ENCODE assay signal across 9 mouse cellular contexts in genomic region chr4:16254544-16254943, GRCm38 (mm10).
DNase-seq lines count a peak whose midpoint lies in the region; ATAC-seq lines count a peak whose summit lies in the region.
"Had no signal": no experiment of that assay in that cellular context is flagged by ENCODE, and none has a peak within 500 bp of the region (broad histone marks: within the 10 kb centered on the region; RNA-seq: fewer than 3 reads in every experiment).

No protein-coding gene starts in this region.

- 31% methylated on average over 4 of the region's 4 CpGs for WGBS in hindbrain, embryonic 11.5 days
- 35% methylated on average over 4 of the region's 4 CpGs for WGBS in hindbrain, embryonic 12.5 days

- no peak overlapping the region for H3K4me3 ChIP-seq in hindbrain, embryonic 11.5 days (ENCODE audit: low read depth, low read length)
- H3K4me3 ChIP-seq in hindbrain, embryonic 12.5 days: no peak overlapping the region
- H3K4me3 ChIP-seq: erythroblast, embryonic 14.5 days had no signal

- no peaks in the 10 kb centered on the region for H3K36me3 ChIP-seq in hindbrain, embryonic 11.5 days (ENCODE audit: control insufficient read depth, insufficient read depth, low read length)
- no peaks in the 10 kb centered on the region for H3K36me3 ChIP-seq in hindbrain, embryonic 12.5 days

- ATAC-seq in hindbrain, embryonic 11.5 days (ENCODE audit: low FRiP score): no peak
- no peak for ATAC-seq in hindbrain, embryonic 12.5 days (ENCODE audit: low FRiP score)
- peak; percentile 91 for ATAC-seq in common myeloid progenitor, adult 5-6 weeks (replicated peaks; ENCODE audit: low read depth, poor library complexity, severe bottlenecking)

- no peak overlapping the region for H3K4me2 ChIP-seq in hindbrain, embryonic 11.5 days (replicated peaks; ENCODE audit: low read depth, low read length)
- no peak overlapping the region for H3K4me2 ChIP-seq in hindbrain, embryonic 12.5 days (replicated peaks)

- no peak overlapping the region for H3K9ac ChIP-seq in hindbrain, embryonic 11.5 days (ENCODE audit: low read depth, low read length)
- H3K9ac ChIP-seq in hindbrain, embryonic 12.5 days: no peak overlapping the region

- peak; percentile 42 for DNase-seq in hindbrain, embryonic 11.5 days (ENCODE audit: low spot score)
- peak; percentile 14 to 22 for DNase-seq in right cerebral cortex, adult 2 months (ENCODE audit: low spot score in 2 of 2)
- DNase-seq in right cerebral cortex, postnatal 36 days (ENCODE audit: low spot score in 2 of 2): no peak
- DNase-seq in mesoderm, embryonic 11.5 days (ENCODE audit: low read depth, low spot score): peak; percentile 43
- no peak for DNase-seq in natural killer cell, adult 2 months (ENCODE audit: low spot score in 2 of 2)
- no peak for DNase-seq in ovary, adult 18-20 months (ENCODE audit: low spot score)

- no peaks in the 10 kb centered on the region for H3K27me3 ChIP-seq in hindbrain, embryonic 11.5 days (ENCODE audit: control insufficient read depth, insufficient read depth, low read length)
- no peaks in the 10 kb centered on the region for H3K27me3 ChIP-seq in hindbrain, embryonic 12.5 days

- H3K27ac ChIP-seq in hindbrain, embryonic 11.5 days (ENCODE audit: low read depth, low read length): no peak overlapping the region
- no peak overlapping the region for H3K27ac ChIP-seq in hindbrain, embryonic 12.5 days

- no peaks in the 10 kb centered on the region for H3K9me3 ChIP-seq in hindbrain, embryonic 11.5 days (ENCODE audit: control insufficient read depth, low read length)
- no peaks in the 10 kb centered on the region for H3K9me3 ChIP-seq in hindbrain, embryonic 12.5 days (replicated peaks)

- H3K4me1 ChIP-seq in hindbrain, embryonic 11.5 days (replicated peaks; ENCODE audit: control insufficient read depth, insufficient read depth, low read length): no peaks in the 10 kb centered on the region
- H3K4me1 ChIP-seq in hindbrain, embryonic 12.5 days: no peaks in the 10 kb centered on the region

Comparison
In these comparisons a context has a peak if more than half of its experiments do, and no peak if none do; other contexts are left out.
1. DNase-seq: peak in hindbrain, embryonic 11.5 days (single experiment), right cerebral cortex, adult 2 months (2 of 2) and mesoderm, embryonic 11.5 days (single experiment); none in right cerebral cortex, postnatal 36 days (0 of 2), natural killer cell, adult 2 months (0 of 2) and ovary, adult 18-20 months (single experiment).